Mouse (Mus musculus) spleen, adult 2 months (tissue): ENCODE results near the gene Glis1.

Experiments
- CTCF ChIP-seq: fragments of 200-500 bp; IDR thresholded peaks from 2 replicates; pipeline ENCODE4 v1.5.1; 2011; ENCODE audit warnings: mild to moderate bottlenecking, inconsistent platforms; ENCODE audit not compliant: insufficient read depth, insufficient read length, insufficient replicate concordance; ENCODE audit errors: extremely low read depth
- POLR2A ChIP-seq: fragments of 200-500 bp; IDR thresholded peaks from 2 replicates; pipeline ENCODE4 v1.6.1; 2011; ENCODE audit warnings: low read depth, low read length, inconsistent platforms

DNA sequence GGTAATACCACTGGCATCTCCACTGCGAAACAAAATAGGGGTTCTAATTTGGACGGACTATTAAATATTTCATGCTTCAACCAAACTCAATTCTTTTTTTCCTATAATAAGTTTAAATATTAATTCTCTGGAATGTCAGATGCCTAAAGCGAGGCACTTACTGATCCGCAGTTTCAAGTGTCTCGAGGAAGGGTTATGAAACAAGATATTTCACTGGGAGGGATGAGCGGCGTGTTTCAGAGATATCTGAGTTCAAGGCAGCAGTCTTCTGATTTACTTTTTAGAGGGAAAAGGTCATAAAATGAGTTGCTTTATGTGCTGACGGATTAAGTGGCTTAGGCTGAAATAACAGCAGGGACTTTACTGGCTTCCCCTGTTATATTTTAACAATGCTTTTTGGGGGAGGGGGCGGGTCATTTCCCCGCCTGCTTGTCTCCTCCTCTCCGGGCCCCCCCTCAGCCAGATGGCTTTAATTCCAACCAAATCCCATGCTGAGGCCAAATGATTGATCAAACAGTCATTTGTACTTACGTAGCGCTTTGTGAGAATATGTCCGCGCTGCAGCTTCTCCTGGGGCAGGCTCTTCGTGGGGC, 8.6 kb downstream of the Glis1 start:
- no peak for TF ChIP-seq CTCF
- no peak for TF ChIP-seq POLR2A
